Mouse (Mus musculus): ENCODE results near the gene Gm19426. TPM values are rescaled to one million over a fixed set of nuclear protein-coding genes. Genes with fewer than 3 reads are reported as not detected.

The Gm19426 gene
- not detected for polyA plus RNA-seq (2017; shearing (Covaris generic))

GRCm38 (mm10) chr2:84743561-84743960 lies at the start of gene Gm19426:
TSS of gene Gm19426 (minus strand) at chr2:84743655.

GRCm38 (mm10) chr2:84775241-84775640 lies 31.8 kb upstream of the Gm19426 start, which contains the start of gene Serping1:
TSS of gene Serping1 (minus strand) at chr2:84775444.

DNA sequence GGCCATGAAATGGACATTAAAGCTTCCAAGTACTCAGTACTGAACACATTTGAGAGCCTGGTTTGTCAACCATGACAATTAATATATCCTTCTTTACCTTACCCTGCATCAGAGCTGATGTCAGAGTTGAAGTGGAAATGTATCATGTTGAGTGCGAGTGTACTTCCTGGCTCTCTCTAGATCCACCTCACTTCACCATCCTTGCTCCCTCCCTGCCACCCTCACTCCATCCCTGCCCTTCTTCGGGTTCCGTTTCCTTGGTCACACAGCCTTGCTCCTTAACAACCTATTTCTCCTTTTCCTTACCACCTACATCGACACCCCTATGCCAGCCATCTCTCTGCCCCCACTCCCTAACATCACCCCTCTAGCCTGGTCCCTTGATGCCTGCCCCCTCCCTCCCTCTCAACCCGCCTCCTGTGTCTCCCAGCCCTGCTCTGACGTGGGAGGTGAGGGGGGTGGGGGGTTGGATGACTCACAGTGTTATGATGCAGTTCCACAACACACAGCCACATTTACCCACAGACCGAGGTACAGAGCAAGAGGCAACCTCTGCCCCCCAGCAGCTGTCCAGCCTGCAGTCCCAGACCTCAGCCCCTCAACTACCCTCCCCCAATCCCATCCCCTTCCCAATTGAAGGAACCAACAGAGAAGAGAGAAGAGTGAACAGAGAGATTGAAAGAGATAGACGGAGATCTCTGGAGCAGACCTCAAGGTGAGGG lies 9.7 kb downstream of the Gm19426 start, which contains the start of gene Ypel4:
TSS of gene Ypel4 (plus strand) at position 480 of the 722 bp plus-strand sequence.

DNA sequence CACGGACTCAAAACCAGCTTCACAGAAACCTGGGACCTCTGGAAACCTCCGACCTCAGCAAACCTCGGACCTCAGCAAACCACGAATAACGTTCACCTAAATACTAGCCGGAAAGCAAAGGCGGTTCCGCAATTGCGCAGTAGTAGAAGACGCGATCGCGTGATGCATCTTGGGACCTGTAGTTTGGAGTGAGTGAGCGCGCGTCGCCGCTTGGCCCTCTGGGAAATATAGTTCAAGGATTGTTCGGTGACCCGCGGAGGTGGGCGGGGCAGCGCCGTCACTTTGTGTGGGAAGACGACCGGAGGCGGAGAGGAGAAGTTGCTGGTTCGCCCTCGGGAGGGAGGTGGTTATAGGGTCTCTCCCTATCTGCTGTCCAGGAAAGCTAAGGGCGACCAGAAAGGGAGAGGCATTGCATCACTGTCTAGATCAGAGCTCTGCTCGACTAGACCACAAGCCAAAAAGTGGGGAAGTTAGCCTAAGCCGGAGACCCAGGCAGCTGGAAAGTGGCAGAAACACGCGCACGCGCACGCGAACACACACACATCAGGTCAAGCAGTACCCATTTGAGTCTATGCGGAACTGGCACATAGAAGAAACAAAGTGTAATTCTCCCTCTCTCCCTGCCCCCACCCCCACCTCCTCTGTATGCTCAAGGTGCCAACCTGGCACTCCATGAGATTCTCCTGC lies 16.1 kb downstream of the Gm19426 start, which contains the start of gene Clp1:
TSS of gene Clp1 (minus strand) at position 179 of the 687 bp plus-strand sequence.

GRCm38 (mm10) chr2:84714811-84715561 lies 28.5 kb downstream of the Gm19426 start, which contains the start of gene Zdhhc5:
TSS of gene Zdhhc5 (minus strand) at chr2:84715180.

Other genes starting within 250 kb of the Gm19426 start
- gene Ctnnd1, start 92.9 kb downstream of the Gm19426 start, polyA plus RNA-seq (2017; shearing (Covaris generic)), result not detected
- 0.19 TPM for gene Btbd18, start 84.6 kb downstream of the Gm19426 start, polyA plus RNA-seq (2017; shearing (Covaris generic))
- gene Selenoh, start 72.9 kb downstream of the Gm19426 start, polyA plus RNA-seq (2017; shearing (Covaris generic)), result 48.7 TPM
- not detected for gene Gm28635, start 65.6 kb downstream of the Gm19426 start, polyA plus RNA-seq (2017; shearing (Covaris generic))
- 16.4 TPM for gene Med19, start 65.3 kb downstream of the Gm19426 start, polyA plus RNA-seq (2017; shearing (Covaris generic))
- 57.6 TPM for gene Tmx2, start 64.5 kb downstream of the Gm19426 start, polyA plus RNA-seq (2017; shearing (Covaris generic))
- 49.6 TPM for gene Zdhhc5, start 28.5 kb downstream of the Gm19426 start, polyA plus RNA-seq (2017; shearing (Covaris generic))
- 74.1 TPM for gene Clp1, start 16.3 kb downstream of the Gm19426 start, polyA plus RNA-seq (2017; shearing (Covaris generic))
- gene Ypel4, start 9.6 kb downstream of the Gm19426 start, polyA plus RNA-seq (2017; shearing (Covaris generic)), result 0.77 TPM
- gene Serping1, start 31.8 kb upstream of the Gm19426 start, polyA plus RNA-seq (2017; shearing (Covaris generic)), result not detected
- gene Ube2l6, start 55.2 kb upstream of the Gm19426 start, polyA plus RNA-seq (2017; shearing (Covaris generic)), result 0.73 TPM
- gene Smtnl1, start 79.0 kb upstream of the Gm19426 start, polyA plus RNA-seq (2017; shearing (Covaris generic)), result not detected
- gene Timm10, start 83.3 kb upstream of the Gm19426 start, polyA plus RNA-seq (2017; shearing (Covaris generic)), result 20.9 TPM
- gene Slc43a1, start 95.2 kb upstream of the Gm19426 start, polyA plus RNA-seq (2017; shearing (Covaris generic)), result not detected
- not detected for gene Rtn4rl2, start 143.1 kb upstream of the Gm19426 start, polyA plus RNA-seq (2017; shearing (Covaris generic))
- gene Slc43a3, start 192.9 kb upstream of the Gm19426 start, polyA plus RNA-seq (2017; shearing (Covaris generic)), result 0.71 TPM
- gene Prg2, start 236.8 kb upstream of the Gm19426 start, polyA plus RNA-seq (2017; shearing (Covaris generic)), result not detected
- not detected for gene Prg3, start 244.6 kb upstream of the Gm19426 start, polyA plus RNA-seq (2017; shearing (Covaris generic))